Comparison of ENCODE assay signal across 9 mouse cellular contexts in genomic region chr2:5596882-5597281, GRCm38 (mm10).
DNase-seq lines count a peak whose midpoint lies in the region; ATAC-seq and TF ChIP-seq lines count a peak whose summit lies in the region.
"Had no signal": no experiment of that assay in that cellular context is flagged by ENCODE, and none has a peak within 500 bp of the region (broad histone marks: within the 10 kb centered on the region; RNA-seq: fewer than 3 reads in every experiment).

No protein-coding gene starts in this region.

- no peak overlapping the region for H3K27ac ChIP-seq in lung, embryonic 14.5 days (ENCODE audit: low read depth)
- H3K27ac ChIP-seq in forebrain, embryonic 16.5 days (ENCODE audit: low read length): peak overlapping the region; percentile 28; the same call in 1 of the 2 replicates
- H3K27ac ChIP-seq in hindbrain, embryonic 15.5 days (replicated peaks): peak overlapping the region; percentile 42
- H3K27ac ChIP-seq: limb, embryonic 12.5 days had no signal

- no peak overlapping the region for H3K4me3 ChIP-seq in lung, embryonic 14.5 days (ENCODE audit: low read depth, low read length)
- no peak overlapping the region for H3K4me3 ChIP-seq in forebrain, embryonic 16.5 days (replicated peaks; ENCODE audit: low read length)
- no peak overlapping the region for H3K4me3 ChIP-seq in hindbrain, embryonic 15.5 days
- H3K4me3 ChIP-seq: limb, embryonic 12.5 days had no signal

- TF ChIP-seq CTCF in lung, embryonic 14.5 days (IDR thresholded peaks at IDR 0.05; ENCODE audit: low read depth): 0 out of 2 replicates have a peak, but pooled peaks have one; percentile 12

- H3K9ac ChIP-seq in lung, embryonic 14.5 days: no peak overlapping the region
- H3K9ac ChIP-seq in forebrain, embryonic 16.5 days (replicated peaks; ENCODE audit: low read depth, low read length): no peak overlapping the region; the same call in 1 of the 2 replicates
- no peak overlapping the region for H3K9ac ChIP-seq in hindbrain, embryonic 15.5 days
- H3K9ac ChIP-seq: limb, embryonic 12.5 days had no signal

- ATAC-seq in lung, embryonic 14.5 days (ENCODE audit: insufficient read depth): 0 out of 2 replicates have a peak, but pooled peaks have one; percentile 24
- peak; percentile 73 for ATAC-seq in forebrain, embryonic 16.5 days
- peak; percentile 55 for ATAC-seq in hindbrain, embryonic 15.5 days (ENCODE audit: low FRiP score, low read depth)
- ATAC-seq: Patski had no signal

- no peaks in the 10 kb centered on the region for H3K4me1 ChIP-seq in lung, embryonic 14.5 days (ENCODE audit: insufficient read depth)
- peaks cover 10% of the 10 kb centered on the region for H3K4me1 ChIP-seq in forebrain, embryonic 16.5 days (replicated peaks; ENCODE audit: control insufficient read depth, insufficient read depth, low read length)
- peaks cover 22% of the 10 kb centered on the region for H3K4me1 ChIP-seq in hindbrain, embryonic 15.5 days (replicated peaks)

- H3K9me3 ChIP-seq in lung, embryonic 14.5 days (ENCODE audit: low read depth, low read length): no peaks in the 10 kb centered on the region
- no peaks in the 10 kb centered on the region for H3K9me3 ChIP-seq in forebrain, embryonic 16.5 days (ENCODE audit: control insufficient read depth, low read length)
- H3K9me3 ChIP-seq in hindbrain, embryonic 15.5 days: no peaks in the 10 kb centered on the region
- H3K9me3 ChIP-seq: limb, embryonic 12.5 days had no signal

- WGBS in lung, embryonic 14.5 days: 25% methylated on average over 12 of the region's 12 CpGs
- 36% methylated on average over 12 of the region's 12 CpGs for whole genome bisulfite sequencing in forebrain, embryonic 16.5 days
- 22% methylated on average over 12 of the region's 12 CpGs for WGBS in hindbrain, embryonic 15.5 days

- DNase-seq in lung, embryonic 14.5 days: peak; percentile 51
- no peak for DNase-seq in lung, postnatal 14 days
- DNase-seq in retina, embryonic 14.5 days (ENCODE audit: low spot score): peak; percentile 35
- no peak for DNase-seq in cerebellum, postnatal 4 days (ENCODE audit: low spot score in 2 of 2)
- DNase-seq in urinary bladder, postnatal 25 days (ENCODE audit: low spot score): no peak

- no peaks in the 10 kb centered on the region for H3K36me3 ChIP-seq in lung, embryonic 14.5 days (ENCODE audit: insufficient read depth)
- H3K36me3 ChIP-seq in forebrain, embryonic 16.5 days (ENCODE audit: control insufficient read depth, insufficient read depth): no peaks in the 10 kb centered on the region
- H3K36me3 ChIP-seq in hindbrain, embryonic 15.5 days: no peaks in the 10 kb centered on the region
- H3K36me3 ChIP-seq: limb, embryonic 12.5 days had no signal

- H3K4me2 ChIP-seq in lung, embryonic 14.5 days: no peak overlapping the region
- H3K4me2 ChIP-seq in forebrain, embryonic 16.5 days (ENCODE audit: low read length): peak overlapping the region; percentile 6; the same call in 1 of the 2 replicates
- peak overlapping the region; percentile 3; the same call in 1 of the 2 replicates for H3K4me2 ChIP-seq in hindbrain, embryonic 15.5 days
- H3K4me2 ChIP-seq: limb, embryonic 12.5 days had no signal

- no peaks in the 10 kb centered on the region for H3K27me3 ChIP-seq in lung, embryonic 14.5 days (ENCODE audit: insufficient read depth, low read length)
- H3K27me3 ChIP-seq in forebrain, embryonic 16.5 days (replicated peaks; ENCODE audit: control insufficient read depth, insufficient read depth, low read length): no peaks in the 10 kb centered on the region
- H3K27me3 ChIP-seq in hindbrain, embryonic 15.5 days: no peaks in the 10 kb centered on the region
- H3K27me3 ChIP-seq: limb, embryonic 12.5 days; Patski had no signal

Comparison
In these comparisons a context has a peak if more than half of its experiments do, and no peak if none do; other contexts are left out.
1. DNase-seq: peak in lung, embryonic 14.5 days (single experiment) and retina, embryonic 14.5 days (single experiment); none in lung, postnatal 14 days (single experiment), cerebellum, postnatal 4 days (0 of 2) and urinary bladder, postnatal 25 days (single experiment).
2. Peak in every context shown above with its lines, with median percentiles within 50 percentile points of each other: ATAC-seq.